Mouse (Mus musculus): ENCODE data around the gene Tssk4. TPM values are rescaled to one million over a fixed set of nuclear protein-coding genes. Genes with fewer than 3 reads are reported as not detected.

Tssk4 gene
- polyA plus RNA-seq, 1 experiment: 0.67 TPM

- Histone ChIP-seq H3K4me1 (ENCODE audit: control insufficient read depth, insufficient read depth, low read length) (peaks cover 8% of the 10 kb centered on the region; the same call in 1 of the 2 replicates), H3K4me3 (ENCODE audit: insufficient read depth, low read depth, low read length) (peak within 1 kb of the TSS; percentile 74), H3K27me3 (replicated peaks; ENCODE audit: control insufficient read depth, insufficient read depth, low read length) (no peaks in the 10 kb centered on the region), H3K36me3 (ENCODE audit: control insufficient read depth, insufficient read depth, low read length) (no peaks in the 10 kb centered on the region; the same call in 1 of the 2 replicates), H3K27ac (ENCODE audit: insufficient read depth, low read depth, low read length) (no peak within 1 kb of the TSS; the same call in 1 of the 2 replicates)
- TF ChIP-seq POLR2A (IDR thresholded peaks at IDR 0.05; ENCODE audit: low read depth, low read length) (no peak), CTCF (conservative IDR thresholded peaks at IDR 0.05; ENCODE audit: insufficient read depth, insufficient read length, low read depth, low read length) (peak; percentile 59)
- peak; percentile 84 for DNase-seq
- whole genome bisulfite sequencing: under 1% methylated on average over 39 of the region's 39 CpGs
These were observed 10.1 kb downstream of the Tssk4 start, which contains the start of gene Mdp1 for GRCm38 (mm10) chr14:55659960-55660573. Gene Mdp1, minus strand, starts transcription at chr14:55660508.

GRCm38 (mm10) chr14:55660636-55661035 is 10.7 kb downstream of the Tssk4 start:
- no peak for DNase-seq
- Histone ChIP-seq H3K27ac (ENCODE audit: insufficient read depth, low read depth, low read length) (no peak overlapping the region), H3K4me3 (ENCODE audit: insufficient read depth, low read depth, low read length) (no peak overlapping the region), H3K4me1 (ENCODE audit: control insufficient read depth, insufficient read depth, low read length) (peaks cover 8% of the 10 kb centered on the region; the same call in 1 of the 2 replicates), H3K27me3 (replicated peaks; ENCODE audit: control insufficient read depth, insufficient read depth, low read length) (no peaks in the 10 kb centered on the region), H3K36me3 (ENCODE audit: control insufficient read depth, insufficient read depth, low read length) (no peaks in the 10 kb centered on the region; the same call in 1 of the 2 replicates)
- WGBS: 59% methylated on average over 2 of the region's 2 CpGs
- no peak for TF ChIP-seq CTCF (conservative IDR thresholded peaks at IDR 0.05; ENCODE audit: insufficient read depth, insufficient read length, low read depth, low read length)
- TF ChIP-seq POLR2A (IDR thresholded peaks at IDR 0.05; ENCODE audit: low read depth, low read length): no peak

GRCm38 (mm10) chr14:55671486-55671832 is 21.5 kb downstream of the Tssk4 start:
- Histone ChIP-seq H3K36me3 (ENCODE audit: control insufficient read depth, insufficient read depth, low read length) (no peaks in the 10 kb centered on the region), H3K27ac (ENCODE audit: insufficient read depth, low read depth, low read length) (peak overlapping the region; percentile 96; the same call in 1 of the 2 replicates), H3K4me1 (ENCODE audit: control insufficient read depth, insufficient read depth, low read length) (peaks cover 6% of the 10 kb centered on the region; the same call in 1 of the 2 replicates), H3K27me3 (replicated peaks; ENCODE audit: control insufficient read depth, insufficient read depth, low read length) (no peaks in the 10 kb centered on the region), H3K4me3 (ENCODE audit: insufficient read depth, low read depth, low read length) (peak overlapping the region; percentile 79)
- TF ChIP-seq CTCF (conservative IDR thresholded peaks at IDR 0.05; ENCODE audit: insufficient read depth, insufficient read length, low read depth, low read length) (no peak), POLR2A (IDR thresholded peaks at IDR 0.05; ENCODE audit: low read depth, low read length) (no peak)
- 0% methylated on average over 12 of the region's 12 CpGs for WGBS
- no peak for DNase-seq

DNA sequence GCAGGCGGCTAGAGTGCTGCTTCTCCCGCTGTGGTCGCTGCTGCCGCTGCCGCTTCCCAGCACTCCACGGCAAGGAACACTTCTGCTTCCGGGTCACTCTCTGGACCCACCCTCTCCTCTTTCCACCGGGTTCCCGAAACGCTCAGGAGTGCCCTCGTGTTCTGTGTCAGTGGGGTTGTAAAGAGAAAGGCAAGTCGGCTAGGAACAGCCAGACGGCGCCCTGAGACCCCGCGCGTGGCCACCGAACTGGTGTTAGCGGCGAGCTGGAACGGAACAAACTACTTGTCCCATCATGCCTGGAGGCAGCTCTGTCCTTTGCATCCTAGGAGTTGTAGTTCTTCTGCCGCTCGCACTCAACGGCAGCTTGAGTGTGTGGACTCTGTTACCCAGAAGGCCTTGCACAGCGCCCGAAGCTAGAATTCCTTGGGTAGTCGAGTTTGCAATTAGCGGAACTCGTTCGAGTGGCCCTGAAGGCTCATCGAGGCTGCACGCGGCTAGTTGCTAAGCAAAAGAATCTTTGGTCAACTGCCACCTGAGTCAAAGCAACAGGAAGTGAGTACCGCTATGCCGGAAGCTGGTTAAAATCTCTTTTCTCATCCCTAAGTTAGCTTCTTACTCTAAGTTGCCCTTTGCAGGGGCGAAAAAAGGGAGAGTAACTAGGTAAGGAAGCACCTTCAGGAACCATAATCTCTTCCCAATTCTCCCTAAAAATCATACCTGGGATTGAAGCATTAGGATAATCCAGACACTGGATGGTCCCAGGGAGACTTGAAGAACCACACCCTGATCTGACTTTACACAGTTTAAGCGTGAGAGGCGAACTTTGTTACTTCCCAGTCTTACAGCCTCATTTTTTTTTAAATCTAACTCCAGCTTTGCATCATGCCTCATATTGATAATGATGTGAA is 22.1 kb downstream of the Tssk4 start, which contains the start of the genes Gmpr2 and Nedd8:
TSS of gene Gmpr2 (plus strand) at position 109 of the 908 bp plus-strand sequence.
TSS of gene Nedd8 (minus strand) at position 292 of the 908 bp plus-strand sequence.
- TF ChIP-seq CTCF (conservative IDR thresholded peaks at IDR 0.05; ENCODE audit: insufficient read depth, insufficient read length, low read depth, low read length) (no peak), POLR2A (IDR thresholded peaks at IDR 0.05; ENCODE audit: low read depth, low read length) (no peak)
- WGBS: under 1% methylated on average over 38 of the region's 38 CpGs
- Histone ChIP-seq H3K4me3 (ENCODE audit: insufficient read depth, low read depth, low read length) (peak within 1 kb of the TSS; percentile 79), H3K27me3 (replicated peaks; ENCODE audit: control insufficient read depth, insufficient read depth, low read length) (no peaks in the 10 kb centered on the region), H3K4me1 (ENCODE audit: control insufficient read depth, insufficient read depth, low read length) (peaks cover 6% of the 10 kb centered on the region; the same call in 1 of the 2 replicates), H3K36me3 (ENCODE audit: control insufficient read depth, insufficient read depth, low read length) (no peaks in the 10 kb centered on the region), H3K27ac (ENCODE audit: insufficient read depth, low read depth, low read length) (peak within 1 kb of the TSS; percentile 96)
- peak; percentile 97 for DNase-seq

DNA sequence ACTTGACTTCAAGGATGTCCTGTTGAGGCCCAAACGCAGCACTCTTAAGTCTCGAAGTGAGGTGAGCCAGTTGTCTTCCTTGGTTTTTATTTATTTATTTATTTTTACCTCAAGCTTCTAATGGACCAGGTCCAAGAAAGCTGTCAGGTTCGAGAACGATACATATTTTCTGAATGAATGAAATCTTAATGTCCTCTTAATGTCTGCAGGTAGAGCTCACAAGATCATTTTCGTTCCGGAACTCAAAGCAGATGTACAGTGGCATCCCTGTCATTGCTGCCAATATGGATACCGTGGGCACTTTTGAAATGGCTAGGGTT is 22.7 kb downstream of the Tssk4 start:
- no peak for DNase-seq
- Histone ChIP-seq H3K27me3 (replicated peaks; ENCODE audit: control insufficient read depth, insufficient read depth, low read length) (no peaks in the 10 kb centered on the region), H3K4me1 (ENCODE audit: control insufficient read depth, insufficient read depth, low read length) (peaks cover 6% of the 10 kb centered on the region; the same call in 1 of the 2 replicates), H3K36me3 (ENCODE audit: control insufficient read depth, insufficient read depth, low read length) (no peaks in the 10 kb centered on the region), H3K4me3 (ENCODE audit: insufficient read depth, low read depth, low read length) (peak overlapping the region; percentile 44), H3K27ac (ENCODE audit: insufficient read depth, low read depth, low read length) (no peak overlapping the region; the same call in 1 of the 2 replicates)
- WGBS: 71% methylated on average over 7 of the region's 7 CpGs
- TF ChIP-seq POLR2A (IDR thresholded peaks at IDR 0.05; ENCODE audit: low read depth, low read length) (no peak), CTCF (conservative IDR thresholded peaks at IDR 0.05; ENCODE audit: insufficient read depth, insufficient read length, low read depth, low read length) (no peak)

GRCm38 (mm10) chr14:55677615-55678014 is 27.6 kb downstream of the Tssk4 start:
- TF ChIP-seq CTCF (conservative IDR thresholded peaks at IDR 0.05; ENCODE audit: insufficient read depth, insufficient read length, low read depth, low read length): no peak
- TF ChIP-seq POLR2A (IDR thresholded peaks at IDR 0.05; ENCODE audit: low read depth, low read length): no peak
- peaks cover 5% of the 10 kb centered on the region; the same call in 1 of the 2 replicates for H3K4me1 ChIP-seq (ENCODE audit: control insufficient read depth, insufficient read depth, low read length)
- H3K4me3 ChIP-seq (ENCODE audit: insufficient read depth, low read depth, low read length): no peak overlapping the region
- H3K27ac ChIP-seq (ENCODE audit: insufficient read depth, low read depth, low read length): no peak overlapping the region
- no peak for DNase-seq
- WGBS: 87% methylated on average over 4 of the region's 4 CpGs
- H3K27me3 ChIP-seq (replicated peaks; ENCODE audit: control insufficient read depth, insufficient read depth, low read length): no peaks in the 10 kb centered on the region
- no peaks in the 10 kb centered on the region for H3K36me3 ChIP-seq (ENCODE audit: control insufficient read depth, insufficient read depth, low read length)
